Mouse (Mus musculus): ENCODE data around the gene Ctsk.

- no peak for TF ChIP-seq CTCF (IDR thresholded peaks at IDR 0.05; ENCODE audit: insufficient read depth, low read depth, low read length)
- TF ChIP-seq POLR2A (IDR thresholded peaks at IDR 0.05; ENCODE audit: insufficient read depth, low read depth, low read length), result no peak
Measured at GRCm38 (mm10) chr3:95486421-95486820, 12.6 kb upstream of the Ctsk start.
